Mouse (Mus musculus): ENCODE results near the gene Tmem127.

DNA sequence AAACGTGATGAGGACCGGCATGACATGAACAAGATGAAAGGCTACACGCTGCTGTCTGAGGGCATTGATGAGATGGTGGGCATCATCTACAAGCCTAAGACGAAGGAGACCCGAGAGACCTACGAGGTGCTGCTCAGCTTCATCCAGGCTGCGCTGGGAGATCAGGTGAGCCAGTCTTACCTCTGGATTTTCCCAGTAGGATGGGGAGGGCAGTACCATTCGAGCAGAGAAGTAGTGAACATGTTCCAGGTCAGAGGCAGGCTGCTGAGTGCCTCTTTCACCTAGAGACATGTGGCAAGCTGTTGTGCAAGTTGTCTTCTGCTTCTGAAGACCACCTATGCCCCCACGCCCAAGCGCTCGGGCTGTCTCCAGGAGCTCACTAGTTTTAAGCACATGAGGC is 37.0 kb upstream of the Tmem127 start:
- TF ChIP-seq CTCF (conservative IDR thresholded peaks at IDR 0.05; ENCODE audit: low read length) = no peak
- TF ChIP-seq NANOG (IDR thresholded peaks at IDR 0.05; ENCODE audit: borderline replicate concordance, low read length) = no peak
- TF ChIP-seq POU5F1 (IDR thresholded peaks at IDR 0.05; ENCODE audit: borderline replicate concordance, low read length) = no peak
